Mouse (Mus musculus): ENCODE data around the gene Maip1. TPM values are rescaled to one million over a fixed set of nuclear protein-coding genes. Genes with fewer than 3 reads are reported as not detected.

Gene Maip1
- 10 to 100 TPM; 10.2 to 10.4 TPM for total RNA-seq (2021)
- long read RNA-seq, experiment 1, full-length matches to known transcripts, result 26 of 31 reads
- long read RNA-seq, experiment 1, partial matches to known transcripts, result 1 of 31 reads
- long read RNA-seq, experiment 1, other reads (novel, unspliced or antisense), result 4 of 31 reads
- long read RNA-seq, experiment 2, transcript Maip1-201 (5 exons, 3,540 nt), result major isoform, 17 of 18 reads
- long read RNA-seq, experiment 2, partial matches to known transcripts, result 0 of 18 reads
- long read RNA-seq, experiment 2, other reads (novel, unspliced or antisense), result 1 of 18 reads

- intact Hi-C loops (cut with DNase I), result no loop called here
- DNase-seq (ENCODE audit: low spot score in 2 of 2), result peak; percentile 79 to 82
Measured at GRCm38 (mm10) chr1:57406187-57407151, at the start of gene Maip1, which contains the start of gene Tyw5. Maip1 (plus strand) TSS chr1:57406328. Tyw5 (minus strand) TSS chr1:57407101.

GRCm38 (mm10) chr1:57358546-57358945, 47.6 kb upstream of the Maip1 start:
- intact Hi-C loops (cut with DNase I), result no loop called here
- no peak for DNase-seq (ENCODE audit: low spot score in 2 of 2)

GRCm38 (mm10) chr1:57367446-57367845, 38.7 kb upstream of the Maip1 start:
- intact Hi-C loops (cut with DNase I), result no loop called here
- no peak for DNase-seq (ENCODE audit: low spot score in 2 of 2)

- DNase-seq (ENCODE audit: low spot score in 2 of 2), result no peak
- intact Hi-C loops (cut with DNase I), result no loop called here
Measured at GRCm38 (mm10) chr1:57369111-57369510, 37.0 kb upstream of the Maip1 start.

- intact Hi-C loops (cut with DNase I), result no loop called here
- no peak for DNase-seq (ENCODE audit: low spot score in 2 of 2)
Measured at GRCm38 (mm10) chr1:57370451-57370850, 35.7 kb upstream of the Maip1 start.

DNA sequence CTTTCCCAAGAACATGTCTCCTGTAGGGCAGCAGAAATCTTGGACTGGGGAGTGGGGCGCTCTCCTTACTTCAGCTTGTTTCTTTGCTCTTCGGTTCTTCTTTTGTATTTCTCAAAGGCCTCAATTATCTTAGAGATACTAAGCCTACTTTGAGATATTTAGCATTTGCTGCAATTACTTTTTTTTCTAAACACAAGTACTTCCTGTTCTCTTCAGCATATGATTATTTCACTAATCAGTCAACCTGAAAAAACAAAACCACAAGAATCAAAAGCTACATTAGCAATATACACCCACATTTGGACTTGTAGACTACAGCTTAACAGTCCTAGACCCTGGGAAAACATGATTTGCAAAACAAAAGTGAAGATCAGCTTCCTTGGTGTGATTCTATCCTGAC, 30.9 kb upstream of the Maip1 start:
- intact Hi-C loops (cut with DNase I), result no loop called here
- DNase-seq (ENCODE audit: low spot score in 2 of 2), result no peak

GRCm38 (mm10) chr1:57376806-57377205, 29.3 kb upstream of the Maip1 start:
- intact Hi-C loops (cut with DNase I), result no loop called here
- DNase-seq (ENCODE audit: low spot score in 2 of 2), result no peak

GRCm38 (mm10) chr1:57377376-57378341, 28.5 kb upstream of the Maip1 start, which contains the start of gene 1700066M21Rik:
1700066M21Rik (plus strand) TSS chr1:57377620.
- peak; percentile 91 to 94 for DNase-seq (ENCODE audit: low spot score in 2 of 2)
- intact Hi-C loops (cut with DNase I), result no loop called here

GRCm38 (mm10) chr1:57386519-57386918, 19.6 kb upstream of the Maip1 start:
- no peak for DNase-seq (ENCODE audit: low spot score in 2 of 2)
- intact Hi-C loops (cut with DNase I), result no loop called here

DNA sequence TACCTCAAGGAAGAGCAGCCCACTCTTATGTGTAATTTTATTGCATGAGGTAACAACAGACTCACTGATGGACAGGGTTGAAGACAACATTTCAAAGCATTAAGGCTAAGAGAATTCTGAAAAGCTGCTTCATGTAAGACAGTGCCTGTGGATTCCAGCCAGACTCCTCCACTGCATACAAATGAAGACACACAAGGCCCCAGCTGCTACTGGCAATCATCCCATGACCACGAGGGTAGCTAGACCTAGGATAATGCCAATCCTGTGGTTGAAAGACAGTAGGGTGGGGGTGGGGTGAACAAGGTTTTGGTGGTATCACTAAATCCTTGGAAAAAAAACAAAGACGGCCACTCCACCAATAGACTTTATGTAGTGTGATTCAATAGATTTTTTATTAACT, 18.3 kb upstream of the Maip1 start:
- intact Hi-C loops (cut with DNase I), result no loop called here
- DNase-seq (ENCODE audit: low spot score in 2 of 2), result peak; percentile 68 to 82

GRCm38 (mm10) chr1:57388402-57389155, 17.5 kb upstream of the Maip1 start:
- intact Hi-C loops (cut with DNase I), result no loop called here

DNA sequence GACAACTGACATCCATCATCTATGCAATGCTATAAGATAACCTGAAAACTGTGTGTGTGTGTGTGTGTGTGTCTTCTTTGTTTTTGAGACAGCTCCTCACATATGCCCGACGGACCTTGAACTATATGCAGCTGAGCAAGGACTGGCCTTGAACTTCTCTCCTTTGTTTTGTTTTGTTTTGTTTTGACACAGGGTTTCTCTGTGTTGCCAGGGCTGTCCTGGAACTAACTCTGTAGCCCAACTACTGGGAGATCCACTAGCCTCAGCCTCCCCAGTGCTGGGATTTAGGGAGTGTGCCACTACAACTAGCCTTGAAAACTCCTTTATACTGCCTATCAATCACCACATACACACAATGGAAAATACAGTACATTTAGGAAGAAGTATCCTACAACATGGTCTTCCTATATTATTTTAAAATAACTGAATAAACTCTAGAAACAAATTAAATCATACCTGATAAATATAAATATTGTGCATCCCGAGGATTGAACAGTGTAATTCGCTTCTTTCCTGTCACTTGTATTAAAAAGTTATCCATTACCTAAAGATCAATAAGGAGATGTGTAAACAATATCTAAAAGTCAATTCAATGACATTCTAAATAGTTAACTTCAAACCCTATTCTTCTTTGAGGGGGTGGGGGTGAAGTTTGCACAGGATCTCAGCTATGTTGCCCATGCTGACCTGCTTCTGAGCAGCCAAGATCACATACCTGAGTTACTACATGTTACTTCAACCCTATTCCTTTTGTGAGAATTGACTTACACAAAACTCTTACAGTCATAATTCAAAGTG, 14.9 kb upstream of the Maip1 start:
- no peak for DNase-seq (ENCODE audit: low spot score in 2 of 2)
- intact Hi-C loops (cut with DNase I), result no loop called here

More at GRCm38 (mm10) chr1:57388402-57389155, 17.5 kb upstream of the Maip1 start:
- peak in 1 of 2 experiments; percentile 22 for DNase-seq (ENCODE audit: low spot score in 2 of 2)

- intact Hi-C loops (cut with DNase I), result no loop called here
- DNase-seq (ENCODE audit: low spot score in 2 of 2), result no peak
Measured at GRCm38 (mm10) chr1:57392417-57392816, 13.7 kb upstream of the Maip1 start.

DNA sequence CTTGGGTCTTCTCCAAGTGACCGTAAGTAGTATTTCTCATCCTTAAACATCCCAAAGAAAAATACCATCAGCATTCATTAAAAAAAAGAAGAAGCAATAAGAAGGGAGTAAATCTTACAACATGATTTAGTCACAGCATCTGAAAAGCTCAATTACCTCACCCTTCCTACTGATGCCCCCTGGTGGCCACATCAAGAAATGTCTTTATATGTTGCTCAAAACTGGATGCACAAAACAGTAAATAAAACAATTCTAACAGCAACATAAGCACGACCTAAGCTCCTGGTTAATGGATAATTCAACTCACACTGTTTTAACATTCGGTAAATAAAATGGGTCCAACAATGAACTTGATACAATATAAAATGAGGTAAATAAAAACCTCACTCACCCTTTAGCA, 12.1 kb upstream of the Maip1 start:
- intact Hi-C loops (cut with DNase I), result loop anchor here (2.0 kb wide), 1 partner anchor 1507 kb away; no protein-coding TSS in a partner anchor
- peak; percentile 49 to 58 for DNase-seq (ENCODE audit: low spot score in 2 of 2)

- DNase-seq (ENCODE audit: low spot score in 2 of 2), result no peak
- intact Hi-C loops (cut with DNase I), result no loop called here
Measured at GRCm38 (mm10) chr1:57400321-57400720, 5.8 kb upstream of the Maip1 start.

DNA sequence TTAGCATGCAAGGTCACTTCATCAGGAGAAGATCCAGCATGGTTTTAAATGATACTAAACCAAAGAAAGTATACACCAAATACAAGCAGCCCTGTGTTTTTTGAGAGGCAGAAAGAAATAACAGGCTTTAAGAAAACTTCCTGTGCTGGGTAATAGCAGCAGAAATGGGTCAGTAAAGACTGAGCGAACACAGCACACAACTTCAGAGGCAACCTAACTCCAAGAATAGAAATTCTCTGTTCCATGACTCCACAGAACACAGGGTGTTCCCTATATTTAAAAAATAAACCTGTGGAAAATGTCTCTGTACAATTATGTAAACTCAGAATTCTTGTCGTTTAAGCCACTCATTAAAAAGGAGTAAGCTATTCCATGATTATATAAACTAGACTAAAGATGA, 5.3 kb upstream of the Maip1 start:
- intact Hi-C loops (cut with DNase I), result no loop called here
- no peak for DNase-seq (ENCODE audit: low spot score in 2 of 2)

- intact Hi-C loops (cut with DNase I), result no loop called here
- no peak for DNase-seq (ENCODE audit: low spot score in 2 of 2)
Measured at GRCm38 (mm10) chr1:57402116-57402515, 4.0 kb upstream of the Maip1 start.

GRCm38 (mm10) chr1:57408994-57409393, 2.9 kb downstream of the Maip1 start:
- intact Hi-C loops (cut with DNase I), result no loop called here

More at GRCm38 (mm10) chr1:57408994-57409393, 2.9 kb downstream of the Maip1 start:
- no peak for DNase-seq (ENCODE audit: low spot score in 2 of 2)

Data from left cerebral cortex, postnatal 14 days (tissue).